Mouse (Mus musculus): ENCODE results near the gene Atp2c2. TPM values are rescaled to one million over a fixed set of nuclear protein-coding genes. Genes with fewer than 3 reads are reported as not detected.

The Atp2c2 gene
- total RNA-seq, 2 experiments from 2014 or later: not detected

DNA sequence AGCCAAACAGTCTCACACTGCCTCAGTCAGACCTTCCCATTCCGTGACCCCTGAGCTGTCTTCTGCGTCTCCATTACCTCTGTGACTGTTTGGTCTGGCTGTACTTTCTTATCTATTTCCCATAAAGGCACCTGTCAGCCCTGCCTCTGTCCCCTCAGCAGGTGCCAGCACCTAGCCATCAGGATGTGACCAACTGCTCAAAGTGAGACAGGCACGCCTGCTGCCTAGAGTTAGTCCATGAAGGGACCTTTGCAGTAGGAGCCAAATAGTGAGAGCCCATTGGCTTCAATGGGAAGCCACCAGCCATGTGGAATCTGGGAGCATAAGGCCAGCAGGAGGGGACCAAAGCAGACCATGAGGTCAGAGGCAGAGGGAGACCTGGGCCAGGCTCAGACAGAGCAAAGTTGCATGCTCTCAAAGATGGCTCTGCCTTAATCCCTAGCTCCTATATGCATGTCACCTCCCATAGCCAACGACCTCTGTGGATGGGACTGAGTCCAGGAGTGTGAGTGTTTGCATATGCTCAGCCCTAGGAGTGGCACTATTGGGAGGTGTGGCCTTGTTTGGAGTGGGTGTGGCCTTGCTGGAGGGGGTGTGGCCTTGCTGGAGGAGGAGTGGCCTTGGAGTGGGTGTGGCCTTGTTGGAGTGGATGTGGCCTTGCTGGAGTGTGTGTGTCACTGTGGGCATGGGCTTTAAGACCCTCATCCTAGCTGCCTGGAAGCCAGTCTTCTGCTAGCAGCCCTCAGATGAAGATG lies 81.5 kb downstream of the Atp2c2 start:
- ATAC-seq (replicated peaks; ENCODE audit: poor library complexity): peak; percentile 12; the same call in 1 of the 2 replicates

DNA sequence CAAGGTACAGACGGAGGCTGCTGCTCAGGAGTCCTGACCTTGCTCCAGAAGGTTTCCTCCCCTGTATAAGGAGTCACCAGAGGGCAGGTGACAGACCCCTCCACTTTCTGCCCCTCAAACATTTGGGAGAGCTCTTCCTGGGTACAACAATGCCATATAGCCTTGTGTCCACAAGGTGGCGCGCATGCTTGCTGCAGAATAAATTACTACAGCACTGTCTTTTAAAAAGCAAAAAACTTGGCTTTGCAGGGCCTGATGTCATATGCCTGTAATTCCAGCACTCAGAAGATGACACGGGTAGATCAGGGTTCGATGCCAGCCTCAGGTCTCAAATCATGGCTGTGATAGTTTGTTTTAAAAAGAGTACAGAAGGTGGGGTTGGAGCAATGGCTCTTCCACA lies 82.9 kb downstream of the Atp2c2 start:
- peak; percentile 13; the same call in 1 of the 2 replicates for ATAC-seq (replicated peaks; ENCODE audit: poor library complexity)

DNA sequence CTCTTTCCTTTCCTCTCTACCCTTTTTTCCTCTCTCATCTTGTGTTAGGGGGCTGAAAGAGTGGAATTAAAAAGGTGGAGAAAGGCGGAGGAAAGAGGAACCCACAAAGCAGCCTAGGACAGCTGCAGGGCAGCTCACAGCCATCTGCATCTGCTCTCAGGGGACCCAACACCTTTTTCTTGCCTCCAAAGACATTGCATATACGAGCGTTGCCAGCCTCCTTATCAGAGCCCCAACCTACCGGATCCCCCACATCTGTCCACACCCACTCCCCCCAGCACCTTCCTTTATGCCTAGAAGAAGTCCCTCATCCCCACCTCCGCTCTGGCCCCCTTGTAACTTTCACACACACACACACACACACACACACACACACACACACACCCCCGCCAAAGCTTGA lies 83.8 kb downstream of the Atp2c2 start:
- ATAC-seq (replicated peaks; ENCODE audit: poor library complexity): no peak

DNA sequence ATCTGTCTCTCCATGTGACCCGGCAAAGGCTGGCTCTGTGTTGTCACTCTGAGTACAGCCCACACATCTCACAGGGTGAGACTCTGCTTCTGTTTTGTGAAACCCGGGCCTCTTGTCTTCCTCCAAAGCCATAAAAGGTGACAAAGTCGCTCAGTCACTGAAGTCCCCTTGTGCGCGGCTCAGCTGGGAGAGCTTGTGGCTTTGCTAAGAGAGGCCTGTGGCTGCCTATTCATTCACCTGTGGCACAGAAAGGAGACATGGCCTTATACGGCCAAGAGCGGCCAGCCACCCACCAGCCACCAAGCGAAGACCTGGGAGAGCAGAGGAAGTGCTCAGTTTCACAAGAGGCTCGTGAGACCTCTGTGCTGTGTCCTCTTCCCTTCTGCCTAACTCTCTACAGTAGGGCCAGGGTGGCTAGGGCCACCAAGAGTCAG lies 84.3 kb downstream of the Atp2c2 start:
- peak; percentile 51 for ATAC-seq (replicated peaks; ENCODE audit: poor library complexity)

DNA sequence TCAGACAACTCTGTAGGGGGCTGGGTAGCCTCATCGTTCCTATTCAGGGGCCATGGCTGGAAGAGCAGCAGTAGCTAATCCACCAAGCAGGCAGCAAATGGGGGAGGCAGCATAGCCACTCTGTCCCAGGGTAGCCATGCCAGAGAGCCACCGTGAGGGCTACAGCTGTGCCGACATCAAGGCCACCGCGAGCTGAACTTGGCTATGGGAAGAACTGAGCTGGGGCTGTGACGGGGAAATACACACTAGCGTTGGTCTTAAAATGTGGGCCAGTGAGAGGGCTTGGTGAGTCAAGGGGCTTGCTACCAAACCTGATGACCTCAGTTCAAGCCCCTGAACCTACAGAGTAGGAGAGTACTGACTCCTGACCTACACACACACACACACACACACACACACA lies 84.9 kb downstream of the Atp2c2 start:
- no peak for ATAC-seq (replicated peaks; ENCODE audit: poor library complexity)

DNA sequence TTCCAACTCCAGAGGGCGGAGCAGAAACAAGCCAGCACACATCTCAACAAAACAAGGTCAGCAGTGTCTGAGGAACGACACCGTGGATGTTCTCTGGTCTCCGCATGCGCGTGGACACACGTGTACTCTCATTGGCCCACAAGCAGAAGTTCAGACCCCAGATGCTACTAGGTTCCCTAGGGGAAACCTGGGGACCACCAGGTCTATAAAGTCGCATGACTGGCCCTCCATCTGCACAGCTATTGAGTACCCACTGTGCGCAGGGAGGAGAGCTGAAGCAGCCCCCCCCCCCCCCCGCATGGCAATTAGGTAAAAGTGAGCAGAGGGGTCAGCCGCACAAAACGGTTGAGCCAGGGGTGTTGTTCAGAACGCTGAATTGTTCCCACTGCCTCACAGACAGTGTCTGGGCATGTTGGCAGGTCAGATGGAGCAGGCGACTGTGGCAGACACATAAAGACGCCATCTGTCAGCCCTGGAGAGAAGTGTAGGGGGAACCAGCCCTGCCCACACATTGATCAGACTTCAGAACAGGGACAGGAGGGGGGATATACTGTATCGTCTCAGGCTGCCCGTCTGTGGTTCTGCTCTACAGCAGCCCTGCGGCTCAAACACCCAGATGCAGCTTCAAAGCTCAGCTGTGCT lies 86.1 kb downstream of the Atp2c2 start:
- ATAC-seq (replicated peaks; ENCODE audit: poor library complexity): no peak

DNA sequence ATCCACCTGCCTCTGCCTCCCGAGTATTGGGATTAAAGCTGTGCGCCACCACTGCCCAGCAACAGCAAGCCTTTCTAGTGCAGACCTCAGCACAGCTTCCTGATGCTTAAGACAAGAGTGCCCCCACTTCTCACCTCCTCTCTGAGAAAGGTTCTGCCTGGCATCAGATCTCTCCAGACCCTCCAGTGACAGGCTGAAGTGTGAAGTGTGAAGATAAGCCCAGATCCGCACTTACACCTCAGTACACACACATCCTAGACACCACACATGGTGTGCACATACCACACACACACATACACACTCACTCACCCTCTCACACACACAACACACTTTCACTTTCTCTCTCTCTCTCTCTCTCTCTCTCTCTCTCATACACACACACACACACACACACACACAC lies 87.1 kb downstream of the Atp2c2 start:
- ATAC-seq (replicated peaks; ENCODE audit: poor library complexity): peak; percentile 23; the same call in 1 of the 2 replicates

DNA sequence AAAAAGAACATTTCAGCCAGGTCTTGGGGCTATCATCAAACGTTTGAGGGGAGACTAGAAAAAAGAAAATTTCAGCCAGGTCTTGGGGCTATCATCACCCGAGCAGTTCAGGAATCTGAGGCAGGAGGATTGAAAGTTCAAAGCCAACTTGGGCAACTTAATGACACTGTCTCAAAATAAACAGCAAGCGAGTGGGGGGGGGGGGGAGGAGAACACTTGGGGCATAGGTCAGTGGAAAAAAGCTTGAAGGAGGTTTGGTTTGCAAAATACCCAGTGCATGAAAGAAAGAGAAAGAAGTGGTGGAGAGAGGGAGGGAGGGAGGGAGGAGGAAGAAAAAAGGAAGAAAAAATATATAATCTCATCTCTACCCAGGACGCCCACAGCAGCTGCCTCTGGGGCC lies 87.5 kb downstream of the Atp2c2 start:
- no peak for ATAC-seq (replicated peaks; ENCODE audit: poor library complexity)

DNA sequence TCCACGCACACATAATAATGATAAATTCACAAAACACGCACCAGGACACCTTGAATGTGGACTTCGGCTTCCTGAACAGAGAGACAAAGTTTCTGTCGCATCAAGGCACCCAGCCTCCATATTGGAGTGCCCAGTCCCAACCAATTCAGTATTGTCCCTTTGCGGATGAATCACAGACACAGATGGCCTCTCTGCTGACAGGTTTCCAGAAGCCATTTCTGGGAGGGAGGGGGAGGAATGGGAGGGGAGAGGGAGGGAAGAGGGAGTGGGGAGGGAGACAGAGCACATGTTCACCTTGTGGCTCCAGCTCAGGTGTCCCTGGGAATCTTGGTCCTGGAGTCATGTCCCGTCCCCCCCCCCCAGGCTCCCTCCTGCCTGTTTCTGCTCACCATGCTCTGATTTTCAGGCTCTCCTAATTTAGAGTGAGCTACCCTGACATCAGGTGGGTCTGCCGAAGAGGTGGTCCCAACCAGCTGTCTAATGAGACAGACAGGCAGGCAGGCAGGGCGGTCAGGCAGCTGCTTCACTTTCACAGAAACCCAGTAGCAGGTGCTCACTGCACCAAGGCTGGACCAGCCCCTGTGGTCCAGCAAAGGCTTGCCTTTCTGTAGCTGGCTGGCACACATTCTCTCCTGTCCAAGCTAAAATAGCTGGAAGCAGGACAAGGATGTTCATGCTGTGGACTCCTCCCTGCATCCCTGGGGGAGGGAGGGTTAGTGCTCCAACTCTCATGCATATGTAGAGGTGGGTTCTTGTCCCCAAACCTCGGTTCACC lies 89.0 kb downstream of the Atp2c2 start:
- no peak for ATAC-seq (replicated peaks; ENCODE audit: poor library complexity)

DNA sequence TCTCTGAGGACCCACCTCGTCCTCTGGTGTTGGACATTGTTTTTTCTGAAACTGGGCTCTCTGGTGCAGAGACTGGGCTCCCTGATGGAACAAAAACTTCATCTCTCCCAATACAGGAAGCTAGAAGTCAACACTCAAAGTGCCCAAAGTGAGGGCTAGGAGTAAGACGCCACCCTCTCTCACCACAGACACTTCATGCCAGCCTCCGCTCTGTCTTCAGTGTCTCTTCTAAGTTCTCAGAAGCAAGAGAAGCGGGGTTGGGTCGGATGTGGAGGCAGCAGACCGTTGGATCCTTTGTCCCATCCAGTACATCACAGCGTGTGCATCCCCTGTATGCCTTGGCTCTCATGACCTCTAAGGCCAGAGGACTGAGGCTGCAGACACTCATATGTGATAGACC lies 89.8 kb downstream of the Atp2c2 start:
- ATAC-seq (replicated peaks; ENCODE audit: poor library complexity): no peak

DNA sequence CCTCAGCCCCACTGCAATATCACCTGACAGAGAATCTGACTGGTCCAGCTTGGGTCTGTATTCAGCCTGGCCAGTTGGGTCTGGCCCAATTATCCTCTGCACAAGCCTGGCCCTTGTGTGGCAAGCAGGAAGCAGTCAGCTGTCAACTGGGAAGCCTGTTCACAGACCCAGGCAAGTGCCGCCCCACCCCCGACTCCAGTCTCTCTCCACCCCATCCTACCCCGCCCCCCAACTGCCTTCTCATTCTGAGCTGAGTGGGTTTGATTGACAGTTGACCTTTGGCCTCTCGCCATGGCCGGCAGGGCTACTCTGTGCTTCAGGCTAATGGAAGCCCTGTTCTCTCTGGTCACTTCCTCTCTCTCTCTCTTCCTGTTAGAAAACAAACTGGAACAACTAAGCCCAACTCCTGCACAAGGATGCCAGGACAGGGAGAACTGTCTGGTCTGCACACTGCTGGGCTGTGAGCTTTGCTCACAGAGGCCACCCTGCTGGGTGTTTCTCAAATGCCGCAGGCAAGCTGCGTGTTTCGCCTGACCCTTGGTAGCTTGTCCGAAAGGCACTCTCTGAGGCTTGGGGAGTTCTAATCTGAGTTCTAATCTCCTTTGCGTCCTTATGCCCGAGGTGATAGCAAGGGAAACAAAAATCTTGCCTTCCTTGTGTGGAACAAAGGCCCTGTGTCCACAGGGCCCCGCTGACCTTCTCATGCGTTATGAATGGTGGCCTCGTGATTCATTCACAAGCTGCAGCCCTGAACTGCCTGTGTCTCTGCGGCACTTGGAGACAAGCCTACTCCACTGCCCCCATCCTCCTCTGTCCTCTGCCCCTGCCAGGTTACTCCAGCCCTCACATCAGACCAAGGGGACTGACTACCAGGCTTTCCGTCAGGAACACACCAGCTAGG lies 92.2 kb downstream of the Atp2c2 start:
- ATAC-seq (replicated peaks; ENCODE audit: poor library complexity): peak; percentile 17

DNA sequence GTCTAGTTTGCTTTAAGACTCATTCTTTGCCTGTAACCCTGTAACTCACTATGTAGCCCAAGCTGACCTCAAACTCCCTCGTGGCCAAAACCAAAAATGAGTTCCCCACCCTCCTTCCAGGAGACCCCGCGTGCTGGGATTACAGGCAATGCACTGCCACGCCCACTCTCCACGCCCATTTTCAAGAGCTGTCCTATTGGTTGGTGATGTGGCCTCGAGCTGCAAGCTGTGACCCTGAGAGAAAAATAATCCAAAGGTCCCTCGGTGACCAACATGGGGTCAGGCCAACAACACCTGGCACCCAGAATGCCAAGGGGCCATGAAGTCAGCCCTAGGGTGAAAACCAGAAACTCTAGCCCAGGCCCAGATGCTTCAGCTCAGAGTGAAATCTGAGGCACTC lies 94.9 kb downstream of the Atp2c2 start:
- ATAC-seq (replicated peaks; ENCODE audit: poor library complexity): no peak

DNA sequence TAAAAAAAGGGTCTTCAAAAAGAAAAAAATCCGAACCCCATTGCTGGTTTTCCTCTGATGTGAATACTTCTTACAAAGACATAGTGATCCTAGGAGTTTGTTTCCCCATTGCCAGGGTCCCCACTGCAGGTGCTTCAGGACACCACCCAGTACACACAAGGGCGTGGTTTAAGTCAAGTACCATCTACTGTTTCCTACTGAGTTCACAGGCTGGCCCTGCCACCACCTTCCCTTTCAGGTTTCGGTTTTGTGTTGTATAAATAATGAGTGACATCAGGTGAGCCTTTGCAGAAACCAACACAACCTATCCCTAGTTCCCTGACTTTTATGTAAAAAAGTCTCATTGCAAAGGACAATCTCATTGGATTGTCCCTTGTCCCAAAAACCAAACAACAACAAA lies 95.8 kb downstream of the Atp2c2 start:
- ATAC-seq (replicated peaks; ENCODE audit: poor library complexity): no peak

DNA sequence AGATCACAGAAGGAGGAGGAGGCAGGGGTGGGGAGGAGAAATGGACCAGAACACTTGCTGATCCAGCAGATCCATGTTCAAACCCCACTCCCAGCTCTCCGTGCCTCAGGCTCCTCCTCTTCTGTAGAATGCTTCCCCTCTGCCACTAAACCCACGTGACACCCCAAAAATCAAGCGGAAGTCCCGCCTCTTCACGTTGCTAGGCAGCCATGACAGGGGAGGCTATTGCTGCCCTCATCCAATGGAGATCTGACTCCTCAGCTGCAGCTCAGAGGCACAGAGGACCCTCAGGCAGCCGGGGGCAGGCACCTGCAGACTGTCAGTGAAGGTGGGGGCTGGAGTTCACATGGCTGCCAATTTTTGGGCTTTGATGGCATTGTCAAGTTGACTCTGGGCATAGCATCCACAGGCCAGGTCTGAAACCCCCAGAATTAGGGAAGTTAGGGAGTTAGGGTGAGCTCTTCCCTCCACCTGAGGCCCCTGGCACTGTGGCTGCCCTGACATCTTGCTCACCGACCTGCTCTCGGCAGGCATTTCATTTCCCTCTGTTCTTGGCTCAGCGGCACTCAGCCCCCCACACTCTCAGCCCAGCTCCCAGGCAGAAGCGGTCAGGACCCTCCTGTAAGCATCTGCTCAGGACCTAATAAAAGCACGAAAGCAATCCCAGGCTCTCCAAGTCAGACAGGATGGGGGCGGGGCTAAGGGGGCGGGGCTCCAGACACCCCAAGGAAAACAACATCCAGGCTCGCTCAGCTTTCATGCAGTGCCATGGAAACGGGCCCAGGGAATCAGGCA lies 98.6 kb downstream of the Atp2c2 start:
- peak; percentile 83 for ATAC-seq (replicated peaks; ENCODE audit: poor library complexity)

DNA sequence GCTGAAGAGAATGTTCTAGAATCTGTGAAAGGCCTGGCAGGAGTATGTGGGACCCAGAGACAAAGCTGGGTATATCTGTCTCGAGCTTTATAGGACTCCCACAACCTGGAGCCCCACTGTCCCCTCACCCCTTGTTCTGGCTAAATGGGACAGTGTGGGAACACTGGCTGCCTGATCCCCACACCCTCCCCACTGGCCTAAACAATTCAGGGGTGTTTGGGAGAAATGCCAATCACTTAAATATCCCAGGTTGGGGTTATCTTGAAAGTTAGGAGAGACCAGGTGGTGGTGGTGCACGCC lies 99.1 kb downstream of the Atp2c2 start:
- ATAC-seq (replicated peaks; ENCODE audit: poor library complexity): no peak

DNA sequence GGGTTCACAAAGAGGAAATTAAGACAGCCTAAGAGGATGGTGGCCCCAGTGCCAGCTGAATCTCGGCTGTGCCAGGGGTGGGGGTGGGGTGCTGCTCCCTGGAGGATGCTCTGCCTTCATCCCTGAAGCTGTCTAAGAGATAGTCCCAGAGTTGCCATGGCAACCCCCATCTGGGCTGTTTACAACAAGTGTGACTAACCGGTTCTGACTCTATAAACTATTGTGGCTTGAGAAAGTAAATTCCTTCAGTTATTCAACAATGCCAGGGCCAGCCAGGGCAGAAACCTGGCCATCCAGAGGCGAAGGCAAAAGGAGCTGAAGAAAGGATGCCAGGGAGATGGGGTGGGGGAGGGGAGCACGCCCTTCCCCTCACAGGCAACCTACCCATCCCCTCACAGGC lies 101.4 kb downstream of the Atp2c2 start:
- ATAC-seq (replicated peaks; ENCODE audit: poor library complexity): no peak

DNA sequence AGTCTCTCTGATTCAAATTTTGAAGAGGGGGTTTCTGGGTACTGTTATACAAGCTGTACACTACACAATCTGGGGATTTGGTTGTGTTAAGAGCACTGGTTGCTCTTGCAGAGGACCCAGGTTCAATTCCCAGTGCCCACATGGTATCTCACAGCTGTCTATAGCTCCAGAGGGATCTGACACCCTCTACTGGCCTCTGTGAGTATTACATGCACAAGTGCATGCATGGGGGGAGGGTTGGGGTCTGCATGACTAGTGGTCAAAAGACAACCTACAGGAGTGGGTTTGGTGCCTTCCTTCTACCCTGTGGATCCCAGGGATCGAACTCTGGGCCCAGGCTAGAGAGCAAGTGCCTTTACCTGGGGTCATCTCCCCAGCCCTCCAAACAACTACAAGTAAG lies 102.8 kb downstream of the Atp2c2 start:
- peak; percentile 51; the same call in 1 of the 2 replicates for ATAC-seq (replicated peaks; ENCODE audit: poor library complexity)

DNA sequence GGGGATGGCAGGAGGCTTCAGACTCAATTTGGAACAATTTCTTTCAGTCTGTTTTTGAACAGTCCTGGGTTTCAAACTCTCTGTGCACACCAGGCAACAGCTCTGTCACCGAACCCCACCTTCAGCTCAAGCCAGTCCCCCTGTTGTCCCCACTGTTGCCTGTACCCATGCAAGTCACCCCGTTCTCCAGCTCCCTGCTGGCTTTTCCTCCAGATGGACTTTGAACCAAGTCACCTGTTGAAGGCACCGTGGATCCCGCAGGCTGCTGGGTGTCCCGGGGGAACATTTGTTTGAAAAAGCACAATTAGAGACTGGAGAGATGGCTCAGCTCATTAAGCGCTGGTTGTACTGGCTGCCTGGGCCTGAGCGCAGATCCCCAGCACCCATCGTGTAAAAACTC lies 105.5 kb downstream of the Atp2c2 start:
- no peak for ATAC-seq (replicated peaks; ENCODE audit: poor library complexity)

DNA sequence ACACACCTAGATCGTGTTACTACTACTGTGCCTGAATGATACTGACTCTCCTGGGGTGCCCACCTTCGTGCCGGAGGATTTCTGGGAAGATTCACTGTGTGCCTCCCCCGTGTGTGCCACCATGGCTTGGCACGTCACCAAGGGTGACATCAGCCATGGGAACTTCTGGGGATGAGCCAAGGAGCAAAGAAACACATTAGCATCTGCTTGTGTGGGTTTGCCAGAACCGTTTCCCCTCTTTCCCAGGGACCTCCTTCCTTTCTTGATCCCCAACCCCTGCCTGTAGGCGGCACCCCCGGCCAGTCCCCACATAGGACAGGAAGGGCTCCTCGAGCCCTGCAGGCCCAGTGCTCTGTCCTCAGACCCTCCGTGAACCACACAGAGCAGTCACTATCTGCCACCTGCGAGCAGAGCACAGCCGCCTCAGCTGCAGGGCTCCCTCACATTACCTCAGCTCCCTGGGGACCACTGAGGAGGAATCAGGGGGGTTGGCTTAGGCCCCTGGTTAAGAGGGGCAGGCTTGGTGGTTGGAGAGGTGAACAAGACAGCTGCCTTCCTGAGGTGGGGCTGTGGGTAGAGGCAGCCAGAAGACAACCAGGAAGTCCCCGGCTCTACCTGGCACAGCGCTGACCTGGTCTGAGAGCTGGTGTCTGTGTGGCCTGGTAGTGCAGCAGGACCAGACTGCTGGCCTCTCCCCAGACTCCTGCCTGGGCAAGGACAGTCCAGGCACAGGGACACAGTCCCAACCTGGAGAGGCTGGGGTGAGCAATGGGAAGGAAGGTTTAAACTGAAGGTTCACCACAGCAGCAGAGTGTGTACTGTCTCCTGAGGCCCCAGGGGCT lies 106.8 kb downstream of the Atp2c2 start:
- ATAC-seq (replicated peaks; ENCODE audit: poor library complexity): peak; percentile 9; the same call in 1 of the 2 replicates

Data from megakaryocyte progenitor cell, adult 5-6 weeks (primary cell).